Mouse (Mus musculus) lung, postnatal 10 days (tissue): ENCODE results near the gene E130208F15Rik.
A peak's percentile ranks its signal among the peaks of the same experiment; 100 is the strongest.

Source experiments
- DNase-seq: peaks from one replicate; pipeline ENCODE4 v3.0.0; 2021

E130208F15Rik gene

GRCm38 (mm10) chr7:30336384-30336783 is 14.8 kb downstream of the E130208F15Rik start:
- DNase-seq = peak; percentile 94

- DNase-seq = no peak
Measured at GRCm38 (mm10) chr7:30339432-30340109, 18.0 kb downstream of the E130208F15Rik start.

- peak; percentile 73 for DNase-seq
Measured at GRCm38 (mm10) chr7:30346635-30347379, 25.3 kb downstream of the E130208F15Rik start.

- DNase-seq = peak; percentile 55
Measured at GRCm38 (mm10) chr7:30347828-30348227, 26.3 kb downstream of the E130208F15Rik start.

GRCm38 (mm10) chr7:30353279-30353822 is 31.8 kb downstream of the E130208F15Rik start:
- peak; percentile 81 for DNase-seq

GRCm38 (mm10) chr7:30354059-30354458 is 32.5 kb downstream of the E130208F15Rik start:
- no peak for DNase-seq

GRCm38 (mm10) chr7:30358378-30359186 is 37.0 kb downstream of the E130208F15Rik start:
- DNase-seq = no peak

- DNase-seq = no peak
Measured at GRCm38 (mm10) chr7:30359276-30359865, 37.8 kb downstream of the E130208F15Rik start.

- DNase-seq = no peak
Measured at GRCm38 (mm10) chr7:30360028-30360427, 38.5 kb downstream of the E130208F15Rik start.

GRCm38 (mm10) chr7:30362652-30363343 is 41.3 kb downstream of the E130208F15Rik start, which contains the start of gene Lrfn3:
TSS of gene Lrfn3 (minus strand) at chr7:30362772.
- DNase-seq = peak; percentile 40

- DNase-seq = no peak
Measured at GRCm38 (mm10) chr7:30363344-30363738, 41.8 kb downstream of the E130208F15Rik start.

GRCm38 (mm10) chr7:30367466-30367865 is 45.9 kb downstream of the E130208F15Rik start:
- no peak for DNase-seq
